Mouse (Mus musculus) heart, embryonic 10.5 days (tissue): Measurements from ENCODE around the gene AI854703. TPM values are rescaled to one million over a fixed set of nuclear protein-coding genes. Genes with fewer than 3 reads are reported as not detected.

Experiments used
- DNase-seq: peaks from one replicate; pipeline ENCODE4 v3.0.0-alpha.2; 2017; ENCODE audit warnings: low spot score
- H3K27ac ChIP-seq: fragments of 300-500 bp; sonication (generic); 2 replicates; pipeline ENCODE4 v1.5.1; 2016; ENCODE audit warnings: mild to moderate bottlenecking
- H3K27me3 ChIP-seq: fragments of 300-500 bp; sonication (generic); 2 replicates; pipeline ENCODE4 v1.6.1; 2016; ENCODE audit warnings: mild to moderate bottlenecking; ENCODE audit not compliant: poor library complexity, insufficient read depth, severe bottlenecking
- H3K36me3 ChIP-seq: fragments of 300-500 bp; sonication (generic); 2 replicates; pipeline ENCODE4 v1.6.1; 2016; ENCODE audit warnings: mild to moderate bottlenecking, moderate library complexity
- H3K4me1 ChIP-seq: fragments of 300-500 bp; sonication (generic); 2 replicates; pipeline ENCODE4 v1.6.1; 2016; ENCODE audit warnings: mild to moderate bottlenecking
- H3K4me3 ChIP-seq: fragments of 300-500 bp; sonication (generic); 2 replicates; pipeline ENCODE4 v1.5.1; 2016; ENCODE audit warnings: mild to moderate bottlenecking, moderate library complexity
- H3K9me3 ChIP-seq: fragments of 300-500 bp; sonication (generic); 2 replicates; pipeline ENCODE4 v1.6.1; 2016; ENCODE audit warnings: mild to moderate bottlenecking, moderate library complexity
- WGBS: fragments of 180-500 bp; shearing (Covaris S2); methylation state at CpG from one replicate; pipeline ENCODE4 v1.1.7; 2016; 5-methylcytosine and 5-hydroxymethylcytosine counted together
- polyA plus RNA-seq: library from polyadenylated mRNA; unstranded; fragments of >200 nt; fragmentation: Nextera tagmentation; extraction: Ambion mirVana; gene quantifications from 2 replicates; pipeline ENCODE4 v1.2.1, GENCODE M21; 2016

The AI854703 gene
- 0.90 and 1.6 TPM in 2 replicates for polyA plus RNA-seq

DNA sequence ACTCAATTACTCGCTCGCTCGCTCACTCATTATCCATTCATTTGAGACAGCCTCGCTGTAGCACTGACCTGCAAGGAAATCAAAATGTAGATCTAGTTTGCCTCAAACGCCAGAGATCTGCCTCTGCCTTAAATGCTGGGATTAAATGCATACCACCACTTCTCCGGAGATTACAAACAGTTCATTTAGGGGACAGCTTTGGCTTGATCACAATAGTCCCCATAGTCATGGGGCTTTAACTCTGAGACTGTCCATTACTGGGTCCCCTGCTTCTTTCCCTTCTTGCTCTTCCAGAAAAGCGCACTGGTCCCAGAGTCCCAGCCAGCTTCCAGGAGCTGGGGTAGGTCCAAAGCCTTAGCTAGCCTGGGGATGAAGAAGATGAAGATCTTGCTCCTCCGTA, at the start of gene AI854703:
Gene AI854703 (plus strand): TSS at position 301 of the 400 bp plus-strand sequence.
- Histone ChIP-seq H3K9me3 (no peaks in the 10 kb centered on the region), H3K4me1 (peaks cover 26% of the 10 kb centered on the region), H3K27me3 (peaks cover 58% of the 10 kb centered on the region), H3K36me3 (0 out of 2 replicates have a peak, but pooled peaks cover 6% of the 10 kb centered on the region), H3K4me3 (peak within 1 kb of the TSS; percentile 67), H3K27ac (peak within 1 kb of the TSS; percentile 73)
- DNase-seq: no peak
- WGBS: 26% methylated on average over 8 of the region's 8 CpGs

DNA sequence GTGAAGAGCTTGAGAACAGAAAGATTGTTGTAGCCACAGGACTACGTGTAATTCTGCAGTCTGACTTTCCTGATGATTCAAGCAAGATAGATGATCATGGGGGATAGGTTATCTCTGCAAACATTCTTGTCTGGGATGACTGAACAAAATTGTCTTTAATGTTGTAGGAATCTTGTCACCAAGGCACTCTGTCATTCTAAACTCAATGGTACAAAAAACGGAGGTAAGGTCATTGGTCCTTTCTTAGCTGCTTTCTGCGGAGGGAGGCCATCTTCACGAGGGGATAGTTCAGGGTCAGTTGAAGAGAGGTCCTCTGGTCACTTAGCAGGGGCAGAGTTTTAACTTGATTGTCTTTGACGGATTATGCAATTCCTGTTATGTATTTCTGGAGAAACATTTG, 47.8 kb upstream of the AI854703 start:
- H3K9me3 ChIP-seq: no peaks in the 10 kb centered on the region
- no peak overlapping the region for H3K4me3 ChIP-seq
- H3K27me3 ChIP-seq: no peaks in the 10 kb centered on the region
- no peaks in the 10 kb centered on the region for H3K36me3 ChIP-seq
- peak overlapping the region; percentile 73; the same call in 1 of the 2 replicates for H3K27ac ChIP-seq
- 57% methylated on average over 5 of the region's 5 CpGs for WGBS
- H3K4me1 ChIP-seq: peaks cover 41% of the 10 kb centered on the region
- DNase-seq: no peak

DNA sequence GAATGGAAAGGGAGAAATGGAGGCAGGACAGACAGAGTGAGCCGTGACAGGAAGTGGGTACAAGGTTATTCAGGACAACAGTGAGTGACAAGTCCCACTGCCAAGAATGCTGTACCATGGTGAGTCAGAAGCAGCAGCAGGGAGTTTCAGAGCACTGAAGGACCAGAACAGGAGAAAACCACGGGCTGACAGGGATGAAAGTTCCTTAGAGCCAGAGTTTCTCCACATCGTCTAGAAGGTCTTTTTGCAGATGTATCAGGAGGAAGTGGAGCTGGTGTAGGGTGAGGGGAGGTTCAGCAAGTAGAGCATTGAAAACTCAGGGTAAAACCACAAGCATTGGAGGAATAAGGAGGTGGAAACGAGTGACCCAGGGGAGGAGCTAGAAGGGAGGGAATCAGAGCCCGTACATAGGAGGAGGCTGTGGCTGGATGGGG, 47.3 kb upstream of the AI854703 start:
- no peaks in the 10 kb centered on the region for H3K9me3 ChIP-seq
- no peaks in the 10 kb centered on the region for H3K27me3 ChIP-seq
- WGBS: 13% methylated on average over 5 of the region's 5 CpGs
- H3K27ac ChIP-seq: peak overlapping the region; percentile 73; the same call in 1 of the 2 replicates
- H3K4me3 ChIP-seq: 0 out of 2 replicates have a peak overlapping the region, but pooled peaks have one; percentile 8
- DNase-seq: no peak
- H3K4me1 ChIP-seq: peaks cover 36% of the 10 kb centered on the region
- no peaks in the 10 kb centered on the region for H3K36me3 ChIP-seq

DNA sequence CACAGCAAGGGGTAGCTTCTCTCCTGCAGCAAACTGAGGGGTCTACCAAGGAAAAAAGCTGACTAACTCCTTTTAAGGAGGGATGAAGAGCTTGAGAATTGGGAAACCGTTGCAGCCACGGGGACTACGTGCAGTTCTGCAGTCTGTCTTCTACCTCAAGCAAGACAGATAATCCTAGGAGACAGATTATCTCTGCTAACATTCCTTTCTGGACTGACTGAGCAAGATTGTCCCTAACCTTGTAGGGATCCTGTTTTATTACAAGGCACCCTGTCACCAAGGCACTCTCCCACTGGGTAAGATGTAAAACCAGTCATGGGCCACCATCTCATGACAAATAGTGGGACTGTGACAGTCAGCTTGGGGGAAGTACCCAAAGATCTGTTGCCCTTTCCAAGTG, 45.3 kb upstream of the AI854703 start:
- peak overlapping the region; percentile 84 for H3K27ac ChIP-seq
- no peaks in the 10 kb centered on the region for H3K27me3 ChIP-seq
- H3K4me3 ChIP-seq: no peak overlapping the region
- DNase-seq: no peak
- no peaks in the 10 kb centered on the region for H3K9me3 ChIP-seq
- H3K36me3 ChIP-seq: no peaks in the 10 kb centered on the region
- WGBS: 13% methylated on average over 3 of the region's 3 CpGs
- peaks cover 29% of the 10 kb centered on the region for H3K4me1 ChIP-seq

DNA sequence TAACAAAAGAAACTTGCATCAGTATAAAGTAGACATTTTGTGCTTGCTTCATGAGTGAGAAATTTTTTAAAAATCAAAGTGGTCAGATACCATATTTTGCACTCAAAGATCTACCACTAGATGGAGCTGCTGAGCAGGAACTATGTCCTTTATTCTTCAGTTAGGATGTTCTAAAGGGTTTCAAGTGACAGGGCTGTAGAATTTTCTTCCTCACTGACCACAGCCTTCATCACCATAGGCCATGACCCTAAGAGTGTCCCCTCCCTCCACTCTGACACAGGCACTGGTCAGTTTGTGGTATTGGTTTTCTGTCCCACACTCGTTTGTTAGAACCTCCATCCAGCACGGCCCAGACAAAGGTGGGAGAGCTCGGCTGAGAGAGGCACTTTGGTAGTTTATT, 44.5 kb upstream of the AI854703 start:
- Histone ChIP-seq H3K4me1 (peaks cover 29% of the 10 kb centered on the region), H3K27me3 (no peaks in the 10 kb centered on the region), H3K9me3 (no peaks in the 10 kb centered on the region), H3K27ac (peak overlapping the region; percentile 56; the same call in 1 of the 2 replicates), H3K4me3 (no peak overlapping the region), H3K36me3 (no peaks in the 10 kb centered on the region)
- no peak for DNase-seq
- 66% methylated on average over 3 of the region's 3 CpGs for WGBS

DNA sequence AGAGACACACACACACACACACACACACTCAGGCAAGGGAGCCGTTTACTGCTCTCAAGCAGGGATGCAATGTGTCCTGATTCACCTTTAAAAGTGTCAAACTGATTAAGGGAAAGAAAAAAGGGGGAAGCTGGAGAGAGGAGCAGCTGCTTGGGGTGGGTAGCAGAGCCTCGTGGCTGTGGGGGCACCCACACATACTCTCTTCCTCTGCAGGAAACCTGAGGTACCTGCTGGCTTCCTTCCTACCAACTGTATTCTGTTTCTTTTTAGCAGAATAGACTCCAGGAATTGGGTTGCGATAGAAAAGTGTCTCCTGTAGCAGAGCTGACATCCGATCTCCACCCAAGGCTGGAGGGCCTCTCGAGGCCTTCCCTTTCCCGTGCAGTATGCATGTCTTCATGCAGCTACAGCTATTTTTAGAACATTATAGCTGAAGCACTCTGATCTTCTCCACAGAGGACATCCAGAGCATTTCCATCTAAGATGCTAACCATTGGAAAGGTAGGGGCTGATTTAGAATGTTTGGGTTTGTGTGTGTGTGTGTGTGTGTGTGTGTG, 37.3 kb upstream of the AI854703 start, which contains the start of gene Gm45021:
Gene Gm45021 (plus strand): TSS at position 417 of the 557 bp plus-strand sequence.
- H3K27ac ChIP-seq: peak within 1 kb of the TSS; percentile 83
- 30% methylated on average over 6 of the region's 6 CpGs for WGBS
- no peaks in the 10 kb centered on the region for H3K36me3 ChIP-seq
- no peaks in the 10 kb centered on the region for H3K27me3 ChIP-seq
- peaks cover 21% of the 10 kb centered on the region for H3K4me1 ChIP-seq
- no peak for DNase-seq
- peak within 1 kb of the TSS; percentile 24 for H3K4me3 ChIP-seq
- H3K9me3 ChIP-seq: no peaks in the 10 kb centered on the region

DNA sequence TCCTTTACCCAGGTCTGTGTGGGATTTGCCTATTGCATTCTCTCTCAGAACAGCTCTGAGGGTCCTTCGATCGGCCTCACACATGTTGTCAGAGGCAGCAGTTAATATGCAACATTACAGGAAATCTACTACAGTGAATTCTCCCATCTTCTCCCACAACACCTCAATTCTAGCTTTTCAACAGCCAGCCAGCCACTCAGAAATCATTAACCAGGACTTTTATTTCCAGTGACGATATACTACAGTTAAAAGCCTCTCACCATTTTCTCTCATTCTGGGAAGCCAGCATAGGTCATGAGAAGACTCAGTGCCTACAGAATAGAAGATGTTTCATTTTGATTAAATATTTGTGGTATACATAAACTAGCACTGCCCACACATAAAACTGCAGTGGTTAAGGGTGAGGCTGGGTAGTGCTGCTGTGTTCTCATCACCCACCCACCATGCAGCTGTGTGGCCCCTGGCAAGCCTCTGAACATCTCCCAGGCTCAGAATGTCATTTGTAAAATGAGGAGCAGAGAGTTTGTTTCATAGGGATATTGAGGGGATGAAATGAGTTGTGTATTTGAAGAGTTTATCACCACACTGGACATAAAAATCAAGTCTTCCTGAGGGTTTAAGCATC, 35.2 kb upstream of the AI854703 start:
- DNase-seq: no peak
- Histone ChIP-seq H3K9me3 (peaks cover 4% of the 10 kb centered on the region), H3K27ac (no peak overlapping the region), H3K27me3 (no peaks in the 10 kb centered on the region), H3K4me3 (no peak overlapping the region), H3K4me1 (peaks cover 33% of the 10 kb centered on the region), H3K36me3 (peaks cover 14% of the 10 kb centered on the region)
- 87% methylated on average over 3 of the region's 3 CpGs for WGBS

DNA sequence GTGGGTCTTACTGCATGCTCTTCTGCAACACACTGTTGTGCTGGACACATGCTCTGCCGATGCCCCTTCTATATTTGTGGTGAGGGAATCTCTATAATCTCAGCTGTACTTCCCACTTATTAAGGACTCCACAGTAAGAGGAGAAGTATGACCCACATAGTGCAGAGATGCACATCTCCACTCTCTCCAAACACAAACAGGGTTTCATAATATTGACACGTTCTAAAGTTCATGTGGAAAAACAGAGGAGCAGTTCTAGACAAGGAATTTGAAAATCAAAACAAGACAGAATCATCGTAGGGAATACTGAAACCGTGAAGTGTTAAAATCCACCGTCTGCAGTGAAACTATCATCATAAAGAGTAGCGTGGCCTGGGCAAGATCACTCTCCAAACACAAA, 34.7 kb upstream of the AI854703 start:
- Histone ChIP-seq H3K4me1 (peaks cover 36% of the 10 kb centered on the region), H3K27me3 (no peaks in the 10 kb centered on the region), H3K27ac (no peak overlapping the region), H3K9me3 (peaks cover 10% of the 10 kb centered on the region), H3K36me3 (peaks cover 20% of the 10 kb centered on the region), H3K4me3 (no peak overlapping the region)
- 86% methylated on average over 6 of the region's 6 CpGs for WGBS
- DNase-seq: no peak

DNA sequence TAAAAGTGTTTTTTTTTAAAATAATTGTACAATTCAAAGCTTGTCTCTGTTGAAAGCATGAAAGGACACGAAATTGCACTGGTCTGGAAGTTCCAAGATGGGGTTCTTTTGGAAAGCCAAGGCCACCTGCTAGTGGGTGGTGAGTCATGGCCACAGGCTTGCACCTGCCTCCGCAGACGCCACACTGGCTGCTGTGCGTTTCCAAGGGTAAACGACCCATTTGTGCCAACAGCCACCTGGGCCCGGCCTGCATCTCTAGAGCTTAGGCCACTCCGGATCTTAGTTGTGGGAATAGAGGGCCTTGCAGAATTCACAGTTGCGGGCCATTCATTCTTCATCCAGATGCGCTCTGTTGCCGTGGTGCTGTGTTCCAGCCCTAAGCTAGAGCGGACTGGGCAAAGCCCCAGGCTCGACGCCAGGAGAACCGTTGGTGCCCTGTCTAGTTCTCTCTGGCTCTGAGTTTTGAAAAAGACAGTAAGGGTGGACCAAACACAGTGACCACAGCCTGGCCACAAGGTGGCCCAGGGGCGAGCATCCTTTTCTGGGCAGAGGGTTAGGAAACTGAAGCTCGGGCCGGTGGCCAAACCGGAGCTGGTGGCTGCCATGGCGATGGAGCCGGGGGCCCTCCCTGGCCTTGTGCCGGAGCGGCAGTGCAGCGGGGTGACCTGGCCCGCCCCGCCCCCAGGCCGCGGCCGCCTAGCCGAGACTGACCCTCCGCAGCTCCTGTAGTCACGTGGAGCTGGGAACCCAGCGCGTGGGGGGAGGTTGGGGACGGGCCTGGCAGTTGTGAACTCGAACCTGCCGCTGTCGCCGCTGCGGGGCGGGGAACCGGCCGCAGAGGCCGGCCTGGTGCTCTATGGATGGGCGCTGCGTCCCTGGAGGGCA, 33.2 kb upstream of the AI854703 start, which contains the start of the genes Repin1 and Gm44965:
Gene Repin1 (plus strand): TSS at position 726 of the 885 bp plus-strand sequence.
Gene Gm44965 (plus strand): TSS at position 784 of the 885 bp plus-strand sequence.
- 7% methylated on average over 45 of the region's 45 CpGs for WGBS
- peak within 1 kb of the TSS; percentile 97 for H3K27ac ChIP-seq
- no peaks in the 10 kb centered on the region for H3K27me3 ChIP-seq
- peak within 1 kb of the TSS; percentile 82 for H3K4me3 ChIP-seq
- peak; percentile 94 for DNase-seq
- H3K36me3 ChIP-seq: peaks cover 35% of the 10 kb centered on the region
- peaks cover 36% of the 10 kb centered on the region for H3K4me1 ChIP-seq
- peaks cover 22% of the 10 kb centered on the region for H3K9me3 ChIP-seq

DNA sequence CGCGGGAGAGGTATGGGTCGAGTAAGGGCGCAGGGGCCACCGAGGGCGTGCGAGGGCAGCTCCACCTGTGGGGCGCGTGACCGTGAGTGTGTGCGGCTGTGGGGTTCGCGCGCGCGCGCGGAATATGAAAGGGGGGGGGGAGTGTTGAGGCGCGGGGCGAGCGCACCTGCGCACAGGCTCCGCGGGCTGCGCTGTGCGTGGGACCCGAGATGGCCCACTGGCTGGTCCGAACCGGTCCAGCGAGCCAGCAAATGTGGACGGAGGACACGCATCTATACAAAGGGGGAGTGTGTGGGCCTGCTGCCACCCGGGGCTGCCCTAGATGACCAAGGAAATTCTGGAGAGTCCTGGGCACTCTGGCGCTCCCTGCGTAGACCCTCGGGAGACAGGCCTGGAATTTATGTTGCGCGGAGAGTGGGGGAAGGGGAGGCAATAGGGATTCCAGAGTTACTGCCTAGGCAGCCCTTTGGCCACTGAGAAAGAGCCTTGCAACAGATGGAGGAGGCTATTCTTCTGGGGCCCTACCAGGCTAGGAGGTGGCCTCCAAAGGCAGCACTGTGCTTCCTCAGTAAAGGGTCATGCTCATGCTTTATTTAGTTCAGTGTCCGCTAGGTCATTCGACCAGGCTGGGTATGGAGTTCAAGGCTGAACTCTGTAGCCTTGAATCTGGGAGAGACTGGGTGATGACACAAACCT, 32.4 kb upstream of the AI854703 start:
- no peak for DNase-seq
- Histone ChIP-seq H3K36me3 (peaks cover 43% of the 10 kb centered on the region), H3K4me3 (peak overlapping the region; percentile 82), H3K27ac (peak overlapping the region; percentile 97), H3K4me1 (peaks cover 33% of the 10 kb centered on the region), H3K9me3 (peaks cover 22% of the 10 kb centered on the region), H3K27me3 (no peaks in the 10 kb centered on the region)
- WGBS: 2% methylated on average over 34 of the region's 41 CpGs

DNA sequence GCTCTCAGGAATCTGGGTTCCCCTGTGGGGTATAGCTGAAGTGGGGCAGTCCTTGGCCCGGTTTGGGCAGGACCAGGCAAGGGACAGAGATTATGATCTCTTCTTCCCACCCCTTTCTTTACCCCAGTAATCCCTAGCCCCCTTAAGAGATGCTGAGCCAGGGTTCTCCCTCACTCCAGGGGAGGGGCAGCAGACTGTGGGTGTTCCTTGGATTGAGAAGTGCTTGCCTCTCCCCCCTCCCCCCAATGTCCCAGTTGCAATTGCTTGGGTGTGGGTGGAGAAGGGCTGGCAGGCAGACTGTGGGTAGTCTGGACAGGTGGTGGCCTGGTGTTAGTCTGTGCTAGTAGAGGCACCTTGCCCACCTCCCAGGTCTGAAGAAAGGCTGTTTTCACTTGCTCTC, 31.3 kb upstream of the AI854703 start:
- Histone ChIP-seq H3K36me3 (peaks cover 54% of the 10 kb centered on the region), H3K27ac (no peak overlapping the region), H3K27me3 (no peaks in the 10 kb centered on the region), H3K4me1 (peaks cover 22% of the 10 kb centered on the region), H3K4me3 (peak overlapping the region; percentile 82), H3K9me3 (peaks cover 22% of the 10 kb centered on the region)
- no peak for DNase-seq
- WGBS: 81% methylated on average over 1 of the region's 1 CpGs

DNA sequence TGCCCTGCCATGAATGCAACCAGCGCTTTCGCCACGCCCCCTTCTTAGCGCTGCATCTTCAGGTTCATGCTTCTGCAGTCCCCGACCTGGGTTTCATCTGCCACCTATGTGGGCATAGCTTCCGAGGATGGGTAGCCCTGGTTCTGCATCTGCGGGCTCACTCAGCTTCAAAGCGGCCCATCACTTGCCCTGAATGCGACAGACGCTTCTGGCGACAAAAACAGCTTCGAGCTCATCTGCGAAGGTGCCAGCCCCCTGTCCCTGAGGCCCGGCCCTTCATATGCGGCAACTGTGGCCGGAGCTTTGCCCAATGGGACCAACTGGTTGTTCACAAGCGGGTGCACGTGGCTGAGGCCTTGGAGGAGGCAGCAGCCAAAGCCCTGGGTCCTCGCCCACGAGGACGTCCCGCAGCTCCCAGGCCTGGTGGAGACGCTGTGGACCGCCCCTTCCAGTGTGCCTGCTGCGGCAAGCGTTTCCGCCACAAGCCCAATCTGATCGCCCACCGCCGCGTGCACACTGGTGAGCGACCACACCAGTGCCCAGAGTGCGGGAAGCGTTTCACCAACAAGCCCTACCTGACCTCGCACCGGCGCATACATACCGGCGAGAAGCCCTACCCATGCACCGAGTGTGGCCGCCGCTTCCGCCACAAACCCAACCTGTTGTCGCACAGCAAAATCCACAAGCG, 29.9 kb upstream of the AI854703 start:
- no peaks in the 10 kb centered on the region for H3K27me3 ChIP-seq
- 94% methylated on average over 45 of the region's 45 CpGs for WGBS
- peaks cover 22% of the 10 kb centered on the region for H3K9me3 ChIP-seq
- DNase-seq: no peak
- H3K27ac ChIP-seq: no peak overlapping the region
- H3K36me3 ChIP-seq: peaks cover 54% of the 10 kb centered on the region
- peaks cover 29% of the 10 kb centered on the region for H3K4me1 ChIP-seq
- H3K4me3 ChIP-seq: 0 out of 2 replicates have a peak overlapping the region, but pooled peaks have one; percentile 19
